Mouse (Mus musculus): ENCODE results near the gene Tfdp2. TPM values are rescaled to one million over a fixed set of nuclear protein-coding genes. Genes with fewer than 3 reads are reported as not detected.

The Tfdp2 gene
- polyA plus RNA-seq, 1 experiment, result 17.0 TPM

GRCm38 (mm10) chr9:96207428-96207827 is 11.4 kb downstream of the Tfdp2 start:
- TF ChIP-seq CTCF (IDR thresholded peaks at IDR 0.05; ENCODE audit: extremely low read depth, insufficient read depth, insufficient read length, insufficient replicate concordance), result no peak
- no peak for TF ChIP-seq POLR2A (IDR thresholded peaks at IDR 0.05; ENCODE audit: low read depth, low read length)
- Histone ChIP-seq H3K36me3 (ENCODE audit: control insufficient read depth, insufficient read depth, low read length) (no peaks in the 10 kb centered on the region), H3K4me1 (ENCODE audit: control insufficient read depth, insufficient read depth, insufficient read length) (peaks cover 2% of the 10 kb centered on the region; the same call in 1 of the 2 replicates), H3K27ac (ENCODE audit: insufficient read depth, low read length) (no peak overlapping the region), H3K4me3 (ENCODE audit: extremely low read depth, insufficient read depth, insufficient read length) (no peak overlapping the region), H3K27me3 (ENCODE audit: control insufficient read depth, insufficient read depth, low read length) (no peaks in the 10 kb centered on the region)
- WGBS, result 91% methylated on average over 3 of the region's 3 CpGs
- no peak for DNase-seq (ENCODE audit: low read depth in 1 of 2, low spot score in 2 of 2)

GRCm38 (mm10) chr9:96213036-96213645 is 17.1 kb downstream of the Tfdp2 start:
- no peaks in the 10 kb centered on the region for H3K36me3 ChIP-seq (ENCODE audit: control insufficient read depth, insufficient read depth, low read length)
- WGBS, result 92% methylated on average over 3 of the region's 3 CpGs

GRCm38 (mm10) chr9:96214171-96214570 is 18.1 kb downstream of the Tfdp2 start:
- H3K4me1 ChIP-seq (ENCODE audit: control insufficient read depth, insufficient read depth, insufficient read length), result no peaks in the 10 kb centered on the region
- H3K4me3 ChIP-seq (ENCODE audit: extremely low read depth, insufficient read depth, insufficient read length), result no peak overlapping the region
- no peak overlapping the region for H3K27ac ChIP-seq (ENCODE audit: insufficient read depth, low read length)
- H3K27me3 ChIP-seq (ENCODE audit: control insufficient read depth, insufficient read depth, low read length), result no peaks in the 10 kb centered on the region
- H3K36me3 ChIP-seq (ENCODE audit: control insufficient read depth, insufficient read depth, low read length), result no peaks in the 10 kb centered on the region
- 93% methylated on average over 2 of the region's 2 CpGs for WGBS
- no peak for DNase-seq (ENCODE audit: low read depth in 1 of 2, low spot score in 2 of 2)
- TF ChIP-seq CTCF (IDR thresholded peaks at IDR 0.05; ENCODE audit: extremely low read depth, insufficient read depth, insufficient read length, insufficient replicate concordance), result no peak
- no peak for TF ChIP-seq POLR2A (IDR thresholded peaks at IDR 0.05; ENCODE audit: low read depth, low read length)

More at GRCm38 (mm10) chr9:96213036-96213645, 17.1 kb downstream of the Tfdp2 start:
- Histone ChIP-seq H3K27ac (ENCODE audit: insufficient read depth, low read length) (no peak overlapping the region), H3K4me3 (ENCODE audit: extremely low read depth, insufficient read depth, insufficient read length) (no peak overlapping the region), H3K27me3 (ENCODE audit: control insufficient read depth, insufficient read depth, low read length) (no peaks in the 10 kb centered on the region), H3K4me1 (ENCODE audit: control insufficient read depth, insufficient read depth, insufficient read length) (no peaks in the 10 kb centered on the region)
- TF ChIP-seq CTCF (IDR thresholded peaks at IDR 0.05; ENCODE audit: extremely low read depth, insufficient read depth, insufficient read length, insufficient replicate concordance), result no peak
- TF ChIP-seq POLR2A (IDR thresholded peaks at IDR 0.05; ENCODE audit: low read depth, low read length), result no peak
- DNase-seq (ENCODE audit: low read depth in 1 of 2, low spot score in 2 of 2), result no peak

- TF ChIP-seq CTCF (IDR thresholded peaks at IDR 0.05; ENCODE audit: extremely low read depth, insufficient read depth, insufficient read length, insufficient replicate concordance) (no peak), POLR2A (IDR thresholded peaks at IDR 0.05; ENCODE audit: low read depth, low read length) (no peak)
- Histone ChIP-seq H3K36me3 (ENCODE audit: control insufficient read depth, insufficient read depth, low read length) (no peaks in the 10 kb centered on the region), H3K27ac (ENCODE audit: insufficient read depth, low read length) (no peak overlapping the region), H3K27me3 (ENCODE audit: control insufficient read depth, insufficient read depth, low read length) (no peaks in the 10 kb centered on the region), H3K4me1 (ENCODE audit: control insufficient read depth, insufficient read depth, insufficient read length) (no peaks in the 10 kb centered on the region), H3K4me3 (ENCODE audit: extremely low read depth, insufficient read depth, insufficient read length) (no peak overlapping the region)
- no peak for DNase-seq (ENCODE audit: low read depth in 1 of 2, low spot score in 2 of 2)
- 100% methylated on average over 1 of the region's 1 CpGs for WGBS
Observed at GRCm38 (mm10) chr9:96217299-96217698, 21.2 kb downstream of the Tfdp2 start.

GRCm38 (mm10) chr9:96217799-96218198 is 21.7 kb downstream of the Tfdp2 start:
- Histone ChIP-seq H3K36me3 (ENCODE audit: control insufficient read depth, insufficient read depth, low read length) (no peaks in the 10 kb centered on the region), H3K4me1 (ENCODE audit: control insufficient read depth, insufficient read depth, insufficient read length) (no peaks in the 10 kb centered on the region), H3K27me3 (ENCODE audit: control insufficient read depth, insufficient read depth, low read length) (no peaks in the 10 kb centered on the region), H3K27ac (ENCODE audit: insufficient read depth, low read length) (no peak overlapping the region), H3K4me3 (ENCODE audit: extremely low read depth, insufficient read depth, insufficient read length) (no peak overlapping the region)
- DNase-seq (ENCODE audit: low read depth in 1 of 2, low spot score in 2 of 2), result no peak
- TF ChIP-seq CTCF (IDR thresholded peaks at IDR 0.05; ENCODE audit: extremely low read depth, insufficient read depth, insufficient read length, insufficient replicate concordance) (no peak), POLR2A (IDR thresholded peaks at IDR 0.05; ENCODE audit: low read depth, low read length) (no peak)

GRCm38 (mm10) chr9:96219114-96219669 is 23.1 kb downstream of the Tfdp2 start:
- Histone ChIP-seq H3K4me1 (ENCODE audit: control insufficient read depth, insufficient read depth, insufficient read length) (no peaks in the 10 kb centered on the region), H3K27ac (ENCODE audit: insufficient read depth, low read length) (no peak overlapping the region), H3K27me3 (ENCODE audit: control insufficient read depth, insufficient read depth, low read length) (no peaks in the 10 kb centered on the region), H3K36me3 (ENCODE audit: control insufficient read depth, insufficient read depth, low read length) (no peaks in the 10 kb centered on the region), H3K4me3 (ENCODE audit: extremely low read depth, insufficient read depth, insufficient read length) (no peak overlapping the region)
- DNase-seq (ENCODE audit: low read depth in 1 of 2, low spot score in 2 of 2), result no peak
- 39% methylated on average over 2 of the region's 2 CpGs for WGBS
- no peak for TF ChIP-seq POLR2A (IDR thresholded peaks at IDR 0.05; ENCODE audit: low read depth, low read length)

GRCm38 (mm10) chr9:96220419-96220818 is 24.3 kb downstream of the Tfdp2 start:
- Histone ChIP-seq H3K4me1 (ENCODE audit: control insufficient read depth, insufficient read depth, insufficient read length) (no peaks in the 10 kb centered on the region), H3K4me3 (ENCODE audit: extremely low read depth, insufficient read depth, insufficient read length) (no peak overlapping the region), H3K27me3 (ENCODE audit: control insufficient read depth, insufficient read depth, low read length) (no peaks in the 10 kb centered on the region), H3K36me3 (ENCODE audit: control insufficient read depth, insufficient read depth, low read length) (no peaks in the 10 kb centered on the region), H3K27ac (ENCODE audit: insufficient read depth, low read length) (no peak overlapping the region)
- no peak for DNase-seq (ENCODE audit: low read depth in 1 of 2, low spot score in 2 of 2)
- TF ChIP-seq CTCF (IDR thresholded peaks at IDR 0.05; ENCODE audit: extremely low read depth, insufficient read depth, insufficient read length, insufficient replicate concordance) (no peak), POLR2A (IDR thresholded peaks at IDR 0.05; ENCODE audit: low read depth, low read length) (no peak)
